Mouse (Mus musculus): ENCODE measurements around the gene Psors1c2.

Psors1c2 gene

GRCm38 (mm10) chr17:35558216-35558615 is 25.2 kb downstream of the Psors1c2 start:
- no peak for DNase-seq (ENCODE audit: low spot score)

GRCm38 (mm10) chr17:35567150-35567549 is 34.1 kb downstream of the Psors1c2 start, which contains the start of gene 2300002M23Rik:
TSS of gene 2300002M23Rik (plus strand) at chr17:35567450.
- no peak for DNase-seq (ENCODE audit: low spot score)

GRCm38 (mm10) chr17:35567767-35568166 is 34.8 kb downstream of the Psors1c2 start:
- DNase-seq (ENCODE audit: low spot score) = no peak

- DNase-seq (ENCODE audit: low spot score) = peak; percentile 51
These were observed 36.3 kb downstream of the Psors1c2 start for GRCm38 (mm10) chr17:35569091-35569944.

- no peak for DNase-seq (ENCODE audit: low spot score)
These were observed 37.8 kb downstream of the Psors1c2 start for GRCm38 (mm10) chr17:35570836-35571235.

- no peak for DNase-seq (ENCODE audit: low spot score)
These were observed 38.5 kb downstream of the Psors1c2 start for GRCm38 (mm10) chr17:35571477-35571876.

- peak; percentile 91 for DNase-seq (ENCODE audit: low spot score)
These were observed 45.2 kb downstream of the Psors1c2 start for GRCm38 (mm10) chr17:35578211-35578610.

- no peak for DNase-seq (ENCODE audit: low spot score)
These were observed 49.9 kb downstream of the Psors1c2 start for GRCm38 (mm10) chr17:35582900-35583299.

All from embryo, embryonic 10 days (tissue).